15 mouse cellular contexts compared by ENCODE assay signal in genomic region chr10:40457116-40457515, GRCm38 (mm10).
"Had no signal": no experiment of that assay in that cellular context is flagged by ENCODE, and none has a peak within 500 bp of the region (broad histone marks: within the 10 kb centered on the region; RNA-seq: fewer than 3 reads in every experiment).

No protein-coding gene starts in this region.

- H3K9me3 ChIP-seq: limb, embryonic 10.5 days; liver, embryonic 13.5 days; midbrain, embryonic 10.5 days; neural tube, embryonic 15.5 days had no signal

- H3K4me2 ChIP-seq: liver, embryonic 13.5 days; neural tube, embryonic 15.5 days had no signal

- H3K4me3 ChIP-seq: limb, embryonic 10.5 days; liver, embryonic 13.5 days; midbrain, embryonic 10.5 days; myocyte; neural tube, embryonic 15.5 days had no signal

- H3K9ac ChIP-seq: liver, embryonic 13.5 days; neural tube, embryonic 15.5 days had no signal

- H3K27ac ChIP-seq: limb, embryonic 10.5 days; liver, embryonic 13.5 days; midbrain, embryonic 10.5 days; neural tube, embryonic 15.5 days had no signal

- H3K27me3 ChIP-seq: liver, embryonic 13.5 days; neural tube, embryonic 15.5 days had no signal

- ATAC-seq: inflammation-experienced regulatory T-cells, adult 6 months; intestine, postnatal 0 days; lung, postnatal 0 days had no signal

- H3K36me3 ChIP-seq: liver, embryonic 13.5 days; neural tube, embryonic 15.5 days had no signal

- H3K4me1 ChIP-seq: limb, embryonic 10.5 days had no signal

- DNase-seq: kidney, postnatal 10 days; liver, embryonic 13.5 days; lung, adult 2 months; lung, postnatal 36 days; midbrain, embryonic 14.5 days; right cerebral cortex, adult 18-20 months; right cerebral cortex, postnatal 25 days; thymus, postnatal 4 days had no signal
